Comparison of ENCODE assay signal across 13 mouse cellular contexts in the genomic region with DNA sequence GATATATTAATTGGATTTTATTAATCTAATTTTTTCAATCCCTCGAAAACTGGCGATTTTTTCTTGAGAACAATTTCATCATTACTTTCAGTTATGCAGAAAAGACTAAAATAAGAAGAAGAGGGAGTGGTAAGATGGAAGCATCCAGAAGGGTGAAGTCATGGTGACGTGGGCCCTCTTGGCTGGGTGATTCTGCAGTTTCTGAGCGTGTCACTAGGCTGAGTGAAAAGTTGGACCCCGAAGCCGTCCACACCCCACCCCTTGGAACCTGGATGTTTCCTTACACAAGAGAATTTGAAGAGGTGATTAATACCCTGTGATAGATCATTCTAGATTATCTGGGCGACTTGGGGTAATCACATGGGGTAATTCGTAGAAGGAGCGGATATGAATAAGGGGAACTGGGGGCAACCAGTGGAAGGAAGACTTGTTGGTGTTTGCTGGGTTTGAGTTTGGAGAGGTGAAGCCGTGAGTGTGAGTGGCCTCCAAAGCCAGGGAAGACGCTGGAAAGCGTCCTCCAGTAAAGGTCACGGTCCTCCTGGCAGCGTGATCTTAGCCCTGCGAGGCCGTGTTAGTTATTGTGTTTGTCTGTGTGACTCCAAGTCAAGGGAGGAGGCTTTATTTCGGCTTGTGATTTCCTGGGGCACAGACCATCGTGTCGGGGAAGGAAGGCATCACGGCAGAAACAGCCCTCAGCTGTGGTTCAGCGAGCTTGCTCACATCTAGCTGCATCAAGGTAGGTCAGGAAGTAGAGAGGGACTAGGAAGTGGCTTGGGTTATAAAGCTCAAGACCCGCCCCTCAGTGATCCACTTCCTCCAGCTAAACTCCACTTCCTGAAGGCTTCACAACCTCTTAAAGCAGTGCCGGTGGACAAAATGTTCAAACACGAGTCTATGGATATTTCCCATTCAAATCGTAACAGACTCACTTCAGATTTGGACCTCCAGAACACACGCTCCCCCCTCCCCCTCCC.
A peak's percentile ranks its signal among the peaks of the same experiment; 100 is the strongest.
DNase-seq lines count a peak whose midpoint lies in the region; ATAC-seq lines count a peak whose summit lies in the region.
"Had no signal": no experiment of that assay in that cellular context is flagged by ENCODE, and none has a peak within 500 bp of the region (broad histone marks: within the 10 kb centered on the region; RNA-seq: fewer than 3 reads in every experiment).

No protein-coding gene starts in this region.

- H3K4me3 ChIP-seq in heart, embryonic 10.5 days, result no peak overlapping the region
- H3K4me3 ChIP-seq in forebrain, embryonic 12.5 days (replicated peaks), result no peak overlapping the region
- H3K4me3 ChIP-seq: liver, embryonic 13.5 days; neural tube, embryonic 15.5 days had no signal

- no peak overlapping the region for H3K4me2 ChIP-seq in forebrain, embryonic 12.5 days
- H3K4me2 ChIP-seq: liver, embryonic 13.5 days; neural tube, embryonic 15.5 days had no signal

- H3K4me1 ChIP-seq in heart, embryonic 10.5 days, result peaks cover 19% of the 10 kb centered on the region
- peaks cover 8% of the 10 kb centered on the region; the same call in 1 of the 2 replicates for H3K4me1 ChIP-seq in forebrain, embryonic 12.5 days

- no peaks in the 10 kb centered on the region for H3K9me3 ChIP-seq in heart, embryonic 10.5 days
- no peaks in the 10 kb centered on the region for H3K9me3 ChIP-seq in forebrain, embryonic 12.5 days
- H3K9me3 ChIP-seq: liver, embryonic 13.5 days; neural tube, embryonic 15.5 days had no signal

- ATAC-seq in forebrain, embryonic 12.5 days (ENCODE audit: low FRiP score), result no peak
- ATAC-seq: inflammation-experienced regulatory T-cells, adult 6 months; midbrain, embryonic 16.5 days had no signal

- DNase-seq in CD4-positive helper T cell, adult 2 months (ENCODE audit: low read depth, low spot score), result peak; percentile 42
- peak; percentile 68 for DNase-seq in R1 (ENCODE audit: low read depth, low spot score)
- DNase-seq in gastrocnemius, adult 8-10 months (ENCODE audit: low spot score in 2 of 2), result peak; percentile 24 to 36
- peak; percentile 7 for DNase-seq in splenic B cell, adult 2 months (ENCODE audit: low read depth, low spot score)
- DNase-seq in heart, embryonic 10.5 days (ENCODE audit: low spot score), result no peak
- DNase-seq in c-Kit-positive CD71-positive TER-119-positive erythroid progenitor cells, embryonic 14.5 days (ENCODE audit: low spot score), result no peak
- DNase-seq: heart, postnatal 14 days; liver, embryonic 13.5 days; lung, postnatal 36 days had no signal

- 88% methylated on average over 26 of the region's 26 CpGs for WGBS in heart, embryonic 10.5 days
- WGBS in forebrain, embryonic 12.5 days, result 92% methylated on average over 26 of the region's 26 CpGs

- H3K9ac ChIP-seq in forebrain, embryonic 12.5 days, result no peak overlapping the region
- H3K9ac ChIP-seq: liver, embryonic 13.5 days; neural tube, embryonic 15.5 days had no signal

- H3K36me3 ChIP-seq in splenic B cell, adult 2 months (ENCODE audit: control insufficient read depth, insufficient read depth, low read length, poor library complexity, severe bottlenecking), result no peaks in the 10 kb centered on the region
- H3K36me3 ChIP-seq in heart, embryonic 10.5 days, result no peaks in the 10 kb centered on the region
- no peaks in the 10 kb centered on the region for H3K36me3 ChIP-seq in forebrain, embryonic 12.5 days (replicated peaks)
- H3K36me3 ChIP-seq: liver, embryonic 13.5 days; neural tube, embryonic 15.5 days had no signal

- H3K27ac ChIP-seq in heart, embryonic 10.5 days, result no peak overlapping the region
- H3K27ac ChIP-seq in forebrain, embryonic 12.5 days, result no peak overlapping the region
- H3K27ac ChIP-seq: liver, embryonic 13.5 days; neural tube, embryonic 15.5 days had no signal

- no peaks in the 10 kb centered on the region for H3K27me3 ChIP-seq in splenic B cell, adult 2 months (ENCODE audit: control insufficient read depth, insufficient read depth, low read length, poor library complexity, severe bottlenecking)
- peaks cover 13% of the 10 kb centered on the region for H3K27me3 ChIP-seq in heart, embryonic 10.5 days (ENCODE audit: insufficient read depth, poor library complexity, severe bottlenecking)
- H3K27me3 ChIP-seq in forebrain, embryonic 12.5 days, result peaks cover 10% of the 10 kb centered on the region; the same call in 1 of the 2 replicates
- H3K27me3 ChIP-seq: neural tube, embryonic 15.5 days had no signal

Comparison
In these comparisons a context has a peak if more than half of its experiments do, and no peak if none do; other contexts are left out.
1. DNase-seq: peak in CD4-positive helper T cell, adult 2 months (single experiment), R1 (single experiment), gastrocnemius, adult 8-10 months (2 of 2) and splenic B cell, adult 2 months (single experiment); none in heart, embryonic 10.5 days (single experiment) and c-Kit-positive CD71-positive TER-119-positive erythroid progenitor cells, embryonic 14.5 days (single experiment).